Mouse (Mus musculus) intestine, postnatal 0 days (tissue): ENCODE results near the gene Ech1. TPM values are rescaled to one million over a fixed set of nuclear protein-coding genes. Genes with fewer than 3 reads are reported as not detected.

ENCODE experiments used
- ATAC-seq: fragments of 200-750 bp; cut with Nextera tagmentation; 2 replicates; pipeline ENCODE4 v1.8.0; 2017; ENCODE audit warnings: mild to moderate bottlenecking, moderate TSS enrichment, moderate library complexity
- H3K27ac ChIP-seq: fragments of 300-500 bp; sonication (generic); 2 replicates; pipeline ENCODE4 v1.5.1; 2014; ENCODE audit warnings: mild to moderate bottlenecking, low read depth, low read length, moderate library complexity
- H3K27me3 ChIP-seq: fragments of 300-500 bp; sonication (generic); replicated peaks from 2 replicates; pipeline ENCODE4 v1.6.1; 2014; ENCODE audit warnings: low read length, mixed read lengths; ENCODE audit not compliant: control insufficient read depth, insufficient read depth
- H3K36me3 ChIP-seq: fragments of 300-500 bp; sonication (generic); 2 replicates; pipeline ENCODE4 v1.6.1; 2014; ENCODE audit warnings: mild to moderate bottlenecking, moderate library complexity; ENCODE audit not compliant: control insufficient read depth, insufficient read depth
- H3K4me1 ChIP-seq: fragments of 300-500 bp; sonication (generic); replicated peaks from 2 replicates; pipeline ENCODE4 v1.6.1; 2014; ENCODE audit warnings: antibody characterized with exemption, low read length, mixed read lengths; ENCODE audit not compliant: control insufficient read depth, insufficient read depth
- H3K4me2 ChIP-seq: fragments of 300-500 bp; sonication (generic); replicated peaks from 2 replicates; pipeline ENCODE4 v1.6.1; 2014; ENCODE audit warnings: low read depth, mild to moderate bottlenecking, moderate library complexity
- H3K4me3 ChIP-seq: fragments of 300-500 bp; sonication (generic); 2 replicates; pipeline ENCODE4 v1.5.1; 2014; ENCODE audit warnings: low read depth, low read length
- H3K9ac ChIP-seq: fragments of 300-500 bp; sonication (generic); 2 replicates; pipeline ENCODE4 v1.6.1; 2014; ENCODE audit warnings: mild to moderate bottlenecking, low read depth, low read length
- H3K9me3 ChIP-seq: fragments of 300-500 bp; sonication (generic); 2 replicates; pipeline ENCODE4 v1.6.1; 2016; ENCODE audit warnings: mixed run types; ENCODE audit not compliant: control insufficient read depth
- CTCF ChIP-seq: sonication (generic); IDR thresholded peaks from 2 replicates; pipeline ENCODE4 v1.5.1; 2016; ENCODE audit warnings: low read depth, mild to moderate bottlenecking, control low read depth, antibody characterized with exemption, moderate library complexity
- WGBS: fragments of 180-500 bp; shearing (Covaris S2); extraction: QIAGEN DNeasy Blood & Tissue Kit; methylation state at CpG from one replicate; pipeline ENCODE4 v1.1.7; 2014; 5-methylcytosine and 5-hydroxymethylcytosine counted together
- polyA plus RNA-seq: library from polyadenylated mRNA; unstranded; fragments of >200 nt; fragmentation: Nextera tagmentation; extraction: Ambion mirVana; gene quantifications from 2 replicates; pipeline ENCODE4 v1.2.1, GENCODE M21; 2015

The Ech1 gene
- polyA plus RNA-seq, 1 experiment from 2014 or later: 426 TPM

- H3K4me3 ChIP-seq: no peak overlapping the region
- 78% methylated on average over 4 of the region's 4 CpGs for WGBS
Measured at GRCm38 (mm10) chr7:28876099-28876498, 51.1 kb downstream of the Ech1 start.

GRCm38 (mm10) chr7:28877155-28877554, 52.1 kb downstream of the Ech1 start:
- 84% methylated on average over 7 of the region's 7 CpGs for WGBS

More at GRCm38 (mm10) chr7:28876099-28876498, 51.1 kb downstream of the Ech1 start:
- H3K9me3 ChIP-seq: no peaks in the 10 kb centered on the region
- no peak overlapping the region for H3K27ac ChIP-seq
- H3K27me3 ChIP-seq: no peaks in the 10 kb centered on the region
- no peak for ATAC-seq
- no peak for TF ChIP-seq CTCF
- no peaks in the 10 kb centered on the region for H3K4me1 ChIP-seq
- H3K36me3 ChIP-seq: no peaks in the 10 kb centered on the region
- no peak overlapping the region for H3K4me2 ChIP-seq
- no peak overlapping the region for H3K9ac ChIP-seq

GRCm38 (mm10) chr7:28877856-28878255, 52.8 kb downstream of the Ech1 start:
- no peak for TF ChIP-seq CTCF
- Histone ChIP-seq H3K4me1 (no peaks in the 10 kb centered on the region), H3K27ac (no peak overlapping the region), H3K4me3 (no peak overlapping the region), H3K36me3 (no peaks in the 10 kb centered on the region), H3K9me3 (no peaks in the 10 kb centered on the region), H3K27me3 (no peaks in the 10 kb centered on the region), H3K9ac (no peak overlapping the region), H3K4me2 (no peak overlapping the region)
- ATAC-seq: no peak
- WGBS: 86% methylated on average over 4 of the region's 4 CpGs

More at GRCm38 (mm10) chr7:28877155-28877554, 52.1 kb downstream of the Ech1 start:
- H3K4me3 ChIP-seq: no peak overlapping the region
- no peak for TF ChIP-seq CTCF
- H3K9ac ChIP-seq: no peak overlapping the region
- no peak overlapping the region for H3K4me2 ChIP-seq
- no peak for ATAC-seq
- H3K36me3 ChIP-seq: no peaks in the 10 kb centered on the region
- no peaks in the 10 kb centered on the region for H3K4me1 ChIP-seq
- H3K9me3 ChIP-seq: no peaks in the 10 kb centered on the region
- H3K27ac ChIP-seq: no peak overlapping the region
- H3K27me3 ChIP-seq: no peaks in the 10 kb centered on the region

GRCm38 (mm10) chr7:28879606-28880005, 54.6 kb downstream of the Ech1 start:
- Histone ChIP-seq H3K27me3 (no peaks in the 10 kb centered on the region), H3K9ac (no peak overlapping the region), H3K36me3 (no peaks in the 10 kb centered on the region), H3K4me2 (no peak overlapping the region), H3K27ac (no peak overlapping the region), H3K4me1 (no peaks in the 10 kb centered on the region), H3K4me3 (no peak overlapping the region), H3K9me3 (no peaks in the 10 kb centered on the region)
- 78% methylated on average over 7 of the region's 7 CpGs for WGBS
- no peak for TF ChIP-seq CTCF
- ATAC-seq: no peak

GRCm38 (mm10) chr7:28880554-28880953, 55.5 kb downstream of the Ech1 start:
- Histone ChIP-seq H3K4me2 (no peak overlapping the region), H3K4me1 (no peaks in the 10 kb centered on the region), H3K9ac (no peak overlapping the region), H3K27ac (no peak overlapping the region), H3K27me3 (no peaks in the 10 kb centered on the region), H3K9me3 (no peaks in the 10 kb centered on the region), H3K4me3 (no peak overlapping the region), H3K36me3 (no peaks in the 10 kb centered on the region)
- no peak for TF ChIP-seq CTCF
- no peak for ATAC-seq
- 89% methylated on average over 10 of the region's 10 CpGs for WGBS

- WGBS: 40% methylated on average over 13 of the region's 13 CpGs
- Histone ChIP-seq H3K27me3 (no peaks in the 10 kb centered on the region), H3K27ac (no peak within 1 kb of the TSS), H3K4me3 (no peak within 1 kb of the TSS), H3K36me3 (no peaks in the 10 kb centered on the region), H3K9ac (no peak within 1 kb of the TSS), H3K4me1 (no peaks in the 10 kb centered on the region), H3K4me2 (no peak within 1 kb of the TSS), H3K9me3 (no peaks in the 10 kb centered on the region)
- ATAC-seq: no peak
- no peak for TF ChIP-seq CTCF
Measured at GRCm38 (mm10) chr7:28881199-28881598, 56.2 kb downstream of the Ech1 start, which contains the start of gene Capn12. Capn12 (plus strand) TSS chr7:28881422.

Other genes with a start within 250 kb of the Ech1 start
- 12.4 and 13.4 TPM in 2 replicates for gene Samd4b, start 227.1 kb upstream of the Ech1 start, polyA plus RNA-seq
- 17.2 and 19.7 TPM in 2 replicates for gene Pak4, start 227.0 kb upstream of the Ech1 start, polyA plus RNA-seq
- not detected in 2 replicates for gene Acp7, start 193.9 kb upstream of the Ech1 start, polyA plus RNA-seq
- gene Fbxo27, start 132.4 kb upstream of the Ech1 start, polyA plus RNA-seq: 0.37 and 0.90 TPM in 2 replicates
- gene Fbxo17, start 108.4 kb upstream of the Ech1 start, polyA plus RNA-seq: 1.6 and 1.8 TPM in 2 replicates
- 98.7 and 101 TPM in 2 replicates for gene Mrps12, start 83.4 kb upstream of the Ech1 start, polyA plus RNA-seq
- 8.6 and 9.9 TPM in 2 replicates for gene Sars2, start 83.2 kb upstream of the Ech1 start, polyA plus RNA-seq
- not detected in 2 replicates for gene Ccer2, start 69.0 kb upstream of the Ech1 start, polyA plus RNA-seq
- 76.8 and 79.2 TPM in 2 replicates for gene Sirt2, start 58.5 kb upstream of the Ech1 start, polyA plus RNA-seq
- gene Nfkbib, start 57.7 kb upstream of the Ech1 start, polyA plus RNA-seq: 33.1 and 33.2 TPM in 2 replicates
- 1.6 and 2.2 TPM in 2 replicates for gene Rinl, start 36.2 kb upstream of the Ech1 start, polyA plus RNA-seq
- 144 and 152 TPM in 2 replicates for gene Hnrnpl, start 16.7 kb upstream of the Ech1 start, polyA plus RNA-seq
- 2,376 and 2,464 TPM in 2 replicates for gene Lgals4, start 8.6 kb downstream of the Ech1 start, polyA plus RNA-seq
- gene Lgals7, start 38.6 kb downstream of the Ech1 start, polyA plus RNA-seq: 1.0 and 2.0 TPM in 2 replicates
- gene Capn12, start 56.2 kb downstream of the Ech1 start, polyA plus RNA-seq: 0.25 and 0.37 TPM in 2 replicates
- gene Actn4, start 137.1 kb downstream of the Ech1 start, polyA plus RNA-seq: 293 and 319 TPM in 2 replicates
- gene Eif3k, start 156.6 kb downstream of the Ech1 start, polyA plus RNA-seq: 282 and 286 TPM in 2 replicates
- gene Map4k1, start 156.8 kb downstream of the Ech1 start, polyA plus RNA-seq: 1.5 and 1.6 TPM in 2 replicates